Mouse (Mus musculus): ENCODE measurements around the gene Tcp11l2.

Tcp11l2 gene

GRCm38 (mm10) chr10:84576395-84577070 lies at the start of gene Tcp11l2:
TSS of gene Tcp11l2 (plus strand) at chr10:84576626.
- in situ Hi-C loops (cut with MboI, MseI), result no loop called here

GRCm38 (mm10) chr10:84527070-84527469 lies 49.4 kb upstream of the Tcp11l2 start:
- in situ Hi-C loops (cut with MboI, MseI), result no loop called here

- in situ Hi-C loops (cut with MboI, MseI), result no loop called here
Observed at GRCm38 (mm10) chr10:84527631-84528030, 48.8 kb upstream of the Tcp11l2 start.

- in situ Hi-C loops (cut with MboI, MseI), result no loop called here
Observed at GRCm38 (mm10) chr10:84530388-84530787, 46.0 kb upstream of the Tcp11l2 start.

- in situ Hi-C loops (cut with MboI, MseI), result no loop called here
Observed at GRCm38 (mm10) chr10:84531576-84531975, 44.9 kb upstream of the Tcp11l2 start.

- in situ Hi-C loops (cut with MboI, MseI), result no loop called here
Observed at GRCm38 (mm10) chr10:84532191-84532889, 44.1 kb upstream of the Tcp11l2 start.

- in situ Hi-C loops (cut with MboI, MseI), result no loop called here
Observed at GRCm38 (mm10) chr10:84532911-84533882, 43.2 kb upstream of the Tcp11l2 start.

GRCm38 (mm10) chr10:84533912-84534671 lies 42.3 kb upstream of the Tcp11l2 start, which contains the start of gene Ckap4:
TSS of gene Ckap4 (minus strand) at chr10:84534062.
- in situ Hi-C loops (cut with MboI, MseI), result no loop called here

GRCm38 (mm10) chr10:84535458-84535857 lies 41.0 kb upstream of the Tcp11l2 start:
- in situ Hi-C loops (cut with MboI, MseI), result no loop called here

- in situ Hi-C loops (cut with MboI, MseI), result no loop called here
Observed at GRCm38 (mm10) chr10:84535859-84536258, 40.6 kb upstream of the Tcp11l2 start.

- in situ Hi-C loops (cut with MboI, MseI), result no loop called here
Observed at GRCm38 (mm10) chr10:84539651-84540050, 36.8 kb upstream of the Tcp11l2 start.

GRCm38 (mm10) chr10:84542802-84543658 lies 33.4 kb upstream of the Tcp11l2 start:
- in situ Hi-C loops (cut with MboI, MseI), result no loop called here

GRCm38 (mm10) chr10:84544841-84545610 lies 31.4 kb upstream of the Tcp11l2 start:
- in situ Hi-C loops (cut with MboI, MseI), result no loop called here

GRCm38 (mm10) chr10:84549146-84549919 lies 27.1 kb upstream of the Tcp11l2 start:
- in situ Hi-C loops (cut with MboI, MseI), result no loop called here

- in situ Hi-C loops (cut with MboI, MseI), result no loop called here
Observed at GRCm38 (mm10) chr10:84549920-84550293, 26.5 kb upstream of the Tcp11l2 start.

- in situ Hi-C loops (cut with MboI, MseI), result no loop called here
Observed at GRCm38 (mm10) chr10:84551846-84552245, 24.6 kb upstream of the Tcp11l2 start.

GRCm38 (mm10) chr10:84552477-84552876 lies 23.9 kb upstream of the Tcp11l2 start:
- in situ Hi-C loops (cut with MboI, MseI), result no loop called here

GRCm38 (mm10) chr10:84554291-84555009 lies 22.0 kb upstream of the Tcp11l2 start:
- in situ Hi-C loops (cut with MboI, MseI), result no loop called here
